ENCODE assay signal across 9 mouse cellular contexts in the genomic region with DNA sequence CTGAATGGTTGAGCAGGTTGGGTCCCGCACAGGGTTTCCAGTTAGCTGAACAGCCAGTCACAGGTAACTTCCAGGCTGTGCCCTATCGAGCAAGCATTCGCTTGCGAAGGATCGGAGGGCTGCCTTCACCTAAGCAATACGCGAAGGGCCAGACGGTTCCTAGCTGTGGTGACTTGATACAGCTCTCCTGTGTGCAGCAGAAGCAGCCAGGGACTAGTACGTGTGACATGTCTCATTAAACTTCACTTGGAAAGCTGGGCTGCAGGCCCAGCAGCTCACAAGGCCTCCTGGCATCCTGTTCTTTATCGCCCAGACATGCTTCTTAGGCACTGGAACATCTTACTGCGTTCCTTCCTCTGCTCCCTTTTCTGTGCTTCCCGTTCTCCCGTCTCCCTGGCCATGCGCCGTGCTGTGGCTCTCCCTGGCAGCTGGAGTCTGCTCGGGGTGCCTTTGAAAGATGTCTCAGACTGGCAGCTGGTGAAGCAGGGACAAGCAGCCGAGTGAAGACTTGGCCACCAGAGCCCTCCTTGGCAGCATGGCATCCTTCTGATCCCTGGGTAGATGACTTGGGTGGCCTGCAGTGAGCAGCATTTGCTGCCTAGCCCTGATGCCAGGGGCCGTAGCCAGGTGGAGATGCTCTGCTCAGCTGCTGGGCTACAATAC. TPM values are rescaled to one million over a fixed set of nuclear protein-coding genes. Genes with fewer than 3 reads are reported as not detected.
A peak's percentile ranks its signal among the peaks of the same experiment; 100 is the strongest.
DNase-seq lines count a peak whose midpoint lies in the region; ATAC-seq lines count a peak whose summit lies in the region.
"Had no signal": no experiment of that assay in that cellular context is flagged by ENCODE, and none has a peak within 500 bp of the region (broad histone marks: within the 10 kb centered on the region; RNA-seq: fewer than 3 reads in every experiment).

No protein-coding gene starts in this region.

- peak overlapping the region; percentile 84 for H3K27ac ChIP-seq in kidney, embryonic 16.5 days (ENCODE audit: low read length)
- peak overlapping the region; percentile 33; the same call in 1 of the 2 replicates for H3K27ac ChIP-seq in limb, embryonic 15.5 days

- no peak overlapping the region for H3K4me2 ChIP-seq in kidney, embryonic 16.5 days (replicated peaks; ENCODE audit: low read depth, low read length)
- H3K4me2 ChIP-seq in limb, embryonic 15.5 days: no peak overlapping the region

- H3K36me3 ChIP-seq in kidney, embryonic 16.5 days (ENCODE audit: insufficient read depth, low read length): no peaks in the 10 kb centered on the region
- H3K36me3 ChIP-seq in limb, embryonic 15.5 days: peaks cover 17% of the 10 kb centered on the region

- H3K27me3 ChIP-seq in kidney, embryonic 16.5 days (ENCODE audit: insufficient read depth, low read length): no peaks in the 10 kb centered on the region
- H3K27me3 ChIP-seq in limb, embryonic 15.5 days: no peaks in the 10 kb centered on the region

- no peak for DNase-seq in kidney, adult 18-20 months
- peak; percentile 43 for DNase-seq in cerebellum, adult 11 months
- DNase-seq in cerebellum, postnatal 36 days: peak; percentile 27 to 29
- no peak for DNase-seq in layer of hippocampus, adult 9-11 months
- DNase-seq in yolk sac, embryonic 10.5 days (ENCODE audit: low spot score): no peak

- peak overlapping the region; percentile 22; the same call in 1 of the 2 replicates for H3K9ac ChIP-seq in kidney, embryonic 16.5 days (replicated peaks; ENCODE audit: low read length)
- H3K9ac ChIP-seq in limb, embryonic 15.5 days: no peak overlapping the region

- H3K9me3 ChIP-seq in kidney, embryonic 16.5 days (ENCODE audit: low read length): no peaks in the 10 kb centered on the region
- H3K9me3 ChIP-seq in limb, embryonic 15.5 days: no peaks in the 10 kb centered on the region

- peak; percentile 8; the same call in 1 of the 2 replicates for ATAC-seq in kidney, embryonic 16.5 days (ENCODE audit: low FRiP score, low TSS enrichment)
- no peak for ATAC-seq in limb, embryonic 15.5 days (ENCODE audit: insufficient number of reproducible peaks, low FRiP score, low TSS enrichment, low read depth)
- no peak for ATAC-seq in inflammation-experienced regulatory T-cells, adult 6 months

- 58% methylated on average over 18 of the region's 18 CpGs for WGBS in kidney, embryonic 16.5 days
- WGBS in limb, embryonic 15.5 days: 58% methylated on average over 18 of the region's 18 CpGs

- peaks cover 60% of the 10 kb centered on the region for H3K4me1 ChIP-seq in kidney, embryonic 16.5 days (ENCODE audit: insufficient read depth, low read length)
- H3K4me1 ChIP-seq in limb, embryonic 15.5 days: peaks cover 49% of the 10 kb centered on the region

- no peak overlapping the region for H3K4me3 ChIP-seq in kidney, embryonic 16.5 days (ENCODE audit: low read length)
- no peak overlapping the region for H3K4me3 ChIP-seq in limb, embryonic 15.5 days
- H3K4me3 ChIP-seq: erythroblast, embryonic 14.5 days had no signal

RNA-seq across cellular contexts. Expression of gene Snx20, which starts 56.1 kb away (rescaled TPM):
- 1.9 TPM in 2 replicates for polyA plus RNA-seq in kidney, embryonic 16.5 days (2015; fragmentation: Nextera tagmentation; extraction: Ambion mirVana)
- polyA plus RNA-seq in limb, embryonic 15.5 days (2015; fragmentation: Nextera tagmentation; extraction: Ambion mirVana): 2.2 and 2.4 TPM in 2 replicates
- polyA plus RNA-seq in inflammation-experienced regulatory T-cells, adult 6 months (2017; shearing (Covaris generic)): 10 to 100 TPM in 1 of 3 experiments, 1 to 10 TPM in 2; 6.2 to 12.0 (median 9.3) TPM

RNA-seq across cellular contexts. Expression of gene Nkd1, which starts 58.6 kb away (rescaled TPM):
- 66.5 and 66.9 TPM in 2 replicates for polyA plus RNA-seq in kidney, embryonic 16.5 days (2015; fragmentation: Nextera tagmentation; extraction: Ambion mirVana)
- polyA plus RNA-seq in limb, embryonic 15.5 days (2015; fragmentation: Nextera tagmentation; extraction: Ambion mirVana): 63.5 and 67.2 TPM in 2 replicates
- not detected for polyA plus RNA-seq in inflammation-experienced regulatory T-cells, adult 6 months (2017; shearing (Covaris generic))
- polyA plus RNA-seq: erythroblast, embryonic 14.5 days had no signal

Comparison
In these comparisons a context has a peak if more than half of its experiments do, and no peak if none do; other contexts are left out.
1. DNase-seq: peak in cerebellum, adult 11 months (single experiment) and cerebellum, postnatal 36 days (2 of 2); none in kidney, adult 18-20 months (single experiment), layer of hippocampus, adult 9-11 months (single experiment) and yolk sac, embryonic 10.5 days (single experiment).
2. RNA of gene Nkd1, which starts 58.6 kb away (polyA plus RNA-seq): 66.5 to 66.9 TPM in kidney, embryonic 16.5 days and 63.5 to 67.2 TPM in limb, embryonic 15.5 days; not detected in inflammation-experienced regulatory T-cells, adult 6 months; every median in the first group is over 10 times any median in the second.